Mouse (Mus musculus) ovary, adult 2 months (tissue): ENCODE results near the gene Unc45a. TPM values are rescaled to one million over a fixed set of nuclear protein-coding genes. Genes with fewer than 3 reads are reported as not detected.

Source experiments
- polyA plus RNA-seq: library from polyadenylated mRNA; depleted of rRNA; stranded (reverse); fragments of >200 nt; gene quantifications from 2 replicates; pipeline ENCODE4 v1.2.3, GENCODE M21; 2012; rRNA removed

The Unc45a gene
- polyA plus RNA-seq = 126 and 132 TPM in 2 replicates

DNA sequence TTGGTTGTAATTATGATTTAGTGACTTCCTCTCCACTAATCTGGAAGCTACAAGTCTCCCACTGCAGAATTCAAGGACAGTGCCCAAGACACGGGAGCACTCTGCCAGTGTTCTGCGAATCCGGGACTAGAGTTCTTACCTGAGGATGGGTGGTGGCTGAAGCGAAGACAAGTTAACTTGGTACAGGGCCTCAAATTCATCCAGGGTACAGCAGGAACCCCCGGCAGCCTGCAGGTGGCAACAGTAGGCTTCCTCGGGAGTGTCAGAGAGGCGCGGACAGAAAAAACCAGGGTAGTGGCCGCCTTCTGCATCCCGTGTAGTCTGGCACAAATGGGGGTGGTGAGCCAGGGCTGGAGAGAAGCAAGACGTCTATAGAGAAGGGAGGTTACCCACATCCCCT is at the start of gene Unc45a:
Gene Unc45a, minus strand, starts transcription at position 213 of the 400 bp plus-strand sequence.

DNA sequence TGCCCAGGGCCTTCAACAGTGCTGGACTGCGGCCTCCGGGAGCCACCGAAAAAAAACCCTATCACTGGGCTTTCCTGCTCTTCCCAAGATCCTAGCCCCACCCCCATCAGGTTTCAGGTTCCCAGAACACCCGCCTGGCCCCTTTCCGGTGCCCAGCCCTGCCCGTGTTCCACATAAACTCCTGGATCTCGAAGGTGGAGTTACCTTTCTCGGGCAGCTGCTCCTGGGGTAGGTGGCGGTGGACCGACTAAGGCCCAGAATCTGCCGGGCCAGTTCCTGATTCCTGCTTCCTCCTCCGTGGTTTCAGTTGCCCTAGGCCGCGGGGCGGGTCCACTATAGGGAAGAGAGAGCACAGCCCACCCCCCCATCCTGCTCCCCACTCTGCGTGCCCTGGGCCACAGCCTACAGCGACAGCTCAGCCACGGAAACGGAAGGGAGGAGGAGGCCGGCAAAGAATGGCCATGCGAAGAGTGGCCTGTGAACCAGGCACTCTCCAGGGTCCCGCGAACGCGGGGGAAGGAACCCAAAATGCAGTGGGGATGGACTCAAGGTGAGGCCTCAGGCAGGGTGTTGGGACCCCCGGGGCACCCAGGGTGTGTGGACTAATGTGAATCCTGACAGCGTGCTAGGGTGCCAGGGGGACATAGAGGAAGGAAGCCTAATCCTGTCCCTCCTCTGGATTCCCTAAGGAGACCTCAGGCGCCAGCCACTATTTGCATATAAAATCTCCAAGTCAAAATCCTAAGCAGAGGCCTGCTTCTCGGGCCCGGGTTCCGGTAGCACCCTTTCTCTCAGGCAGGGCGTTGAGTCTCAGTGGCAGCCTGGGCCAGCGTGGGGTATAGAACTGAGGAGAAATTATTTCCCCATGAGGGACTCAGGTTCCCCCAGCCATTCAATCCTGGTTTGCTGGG is 47.1 kb upstream of the Unc45a start, which contains the start of gene Fes:
Gene Fes, minus strand, starts transcription at position 314 of the 911 bp plus-strand sequence.

DNA sequence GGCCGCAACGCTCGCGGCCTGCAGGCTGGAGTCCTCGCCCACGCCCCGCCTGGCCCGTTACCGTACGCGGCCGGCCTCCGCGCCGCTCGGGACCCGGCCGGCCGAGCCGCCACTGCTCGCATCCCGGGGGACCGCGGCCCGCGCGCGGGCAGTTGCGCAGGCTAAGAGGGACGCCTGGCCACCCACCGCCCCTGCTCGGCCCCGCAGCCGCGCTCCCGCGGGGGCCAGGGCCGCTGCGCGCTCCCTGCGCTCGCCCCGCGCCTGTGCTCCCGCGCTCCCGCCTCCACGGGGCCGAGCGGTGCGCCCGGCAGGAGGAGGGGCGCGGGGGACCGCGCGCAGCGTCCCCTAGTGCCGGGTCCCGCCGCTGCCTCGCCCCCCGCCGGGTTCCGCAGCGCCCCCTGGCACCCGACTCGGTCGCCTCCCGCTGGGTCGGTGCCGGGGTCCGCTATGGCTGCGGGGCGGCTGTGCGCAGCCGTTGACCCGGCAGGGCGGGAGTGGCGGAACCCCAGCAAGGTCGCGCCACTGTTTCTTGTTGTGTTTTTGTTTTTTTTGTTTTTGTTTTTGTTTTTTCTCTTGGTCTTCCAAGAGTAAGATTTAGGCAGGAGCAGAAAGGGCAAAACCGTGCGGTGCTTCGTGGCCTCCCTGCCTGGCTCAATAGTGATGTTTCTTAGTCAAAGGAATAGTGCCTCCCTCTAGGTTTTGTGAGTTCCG is 30.4 kb upstream of the Unc45a start, which contains the start of gene Man2a2:
Gene Man2a2, minus strand, starts transcription at position 335 of the 711 bp plus-strand sequence.

DNA sequence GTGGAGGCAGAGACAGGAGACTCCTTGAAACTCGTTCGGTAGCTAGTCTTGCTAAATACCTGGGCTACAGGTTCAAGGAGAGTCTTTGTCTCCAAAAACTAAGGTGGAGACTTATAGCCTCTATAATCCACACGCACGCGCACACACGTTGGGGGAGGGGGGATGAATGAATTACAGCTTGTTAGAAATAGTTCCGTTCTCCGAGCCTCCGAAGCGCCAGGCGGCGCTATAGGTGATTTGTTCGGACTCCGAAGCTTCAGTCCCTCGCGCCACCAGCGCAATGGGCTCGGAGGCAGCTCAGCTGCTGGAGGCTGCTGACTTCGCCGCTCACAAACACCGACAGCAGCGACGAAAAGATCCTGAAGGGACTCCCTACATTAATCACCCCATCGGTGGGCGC is 2.1 kb upstream of the Unc45a start, which contains the start of gene Hddc3:
Gene Hddc3, plus strand, starts transcription at position 247 of the 400 bp plus-strand sequence.

DNA sequence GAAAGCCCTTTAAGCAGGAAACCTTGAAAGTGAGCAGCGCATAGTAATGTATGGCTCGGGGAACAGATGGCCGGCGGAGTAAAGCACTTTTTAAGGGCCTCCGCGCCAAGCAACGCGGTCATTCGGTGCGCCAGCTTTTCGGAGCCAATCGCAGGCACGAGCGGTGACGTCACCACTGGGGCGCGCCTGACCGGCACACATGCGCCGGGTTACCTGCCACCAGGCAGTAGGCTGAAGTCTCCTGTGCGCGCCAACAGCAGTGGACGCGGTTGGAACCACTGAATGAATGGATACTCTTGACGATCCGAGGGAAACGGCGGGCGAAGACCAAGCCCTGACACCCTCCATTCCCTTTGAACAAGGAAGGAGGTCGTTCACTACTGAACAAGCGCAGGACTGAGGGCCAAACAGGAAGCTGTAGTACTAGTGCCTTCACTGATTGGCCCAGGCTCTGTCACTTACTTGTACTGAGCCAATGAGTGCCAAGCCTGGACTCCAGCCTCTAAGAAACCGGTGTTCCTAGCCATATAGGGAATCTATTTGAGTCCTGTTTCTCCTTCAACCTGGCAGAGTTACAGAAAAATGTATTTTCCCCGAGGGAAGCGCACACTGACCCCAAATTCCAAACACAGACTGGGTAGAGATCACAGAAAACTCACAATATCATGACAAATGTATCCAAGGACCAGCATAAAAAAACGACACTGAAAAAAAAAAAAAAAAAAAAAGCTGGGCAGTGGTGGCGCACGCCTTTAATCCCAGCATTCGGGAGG is 16.6 kb downstream of the Unc45a start, which contains the start of gene Rccd1:
Gene Rccd1, minus strand, starts transcription at position 412 of the 773 bp plus-strand sequence.

DNA sequence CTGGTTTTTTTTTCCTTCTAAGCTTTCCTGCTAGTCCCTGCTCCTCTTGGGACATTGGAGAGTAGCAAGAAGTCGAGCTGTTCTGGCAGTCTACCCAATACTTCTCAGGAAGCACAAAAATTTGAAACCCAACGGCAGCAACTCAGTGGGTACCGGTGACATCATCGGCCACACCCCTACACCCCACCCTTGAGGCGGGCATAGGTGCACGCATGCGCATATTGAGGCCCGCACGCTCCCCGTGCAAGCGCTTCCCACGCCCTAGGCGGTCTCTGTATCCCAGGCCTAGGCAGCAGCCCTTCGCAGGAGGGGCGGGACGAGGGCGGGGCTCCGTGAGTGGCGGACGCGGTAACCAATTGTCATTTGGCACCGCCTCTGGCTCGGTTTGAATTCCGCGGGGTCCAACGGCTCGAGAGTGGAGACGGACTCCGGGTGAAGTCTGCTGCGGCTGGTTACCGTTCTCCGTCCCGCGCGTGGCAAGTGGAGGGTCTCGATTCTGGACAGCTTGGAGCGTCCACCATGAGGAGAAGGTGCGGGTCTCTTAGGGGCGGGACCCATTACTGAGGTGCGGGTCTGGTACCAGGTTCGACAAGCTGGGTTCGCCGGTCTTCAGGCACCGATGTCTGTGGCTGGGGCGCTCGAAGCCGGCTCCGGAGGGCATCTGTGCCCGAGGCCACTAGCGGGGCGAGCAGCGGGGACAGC is 46.6 kb downstream of the Unc45a start, which contains the start of gene Prc1:
Gene Prc1, plus strand, starts transcription at position 389 of the 702 bp plus-strand sequence.

Other genes with a start within 250 kb of the Unc45a start
- 201 and 250 TPM in 2 replicates for gene Idh2, start 225.6 kb downstream of the Unc45a start, polyA plus RNA-seq
- gene Sema4b, start 154.2 kb downstream of the Unc45a start, polyA plus RNA-seq = 60.8 and 62.2 TPM in 2 replicates
- gene Cib1, start 108.2 kb downstream of the Unc45a start, polyA plus RNA-seq = 93.4 and 103 TPM in 2 replicates
- 2.4 and 2.7 TPM in 2 replicates for gene Gdpgp1, start 108.1 kb downstream of the Unc45a start, polyA plus RNA-seq
- 1.2 and 1.3 TPM in 2 replicates for gene Ttll13, start 94.6 kb downstream of the Unc45a start, polyA plus RNA-seq
- gene Ngrn, start 79.8 kb downstream of the Unc45a start, polyA plus RNA-seq = 25.8 and 29.8 TPM in 2 replicates
- gene Vps33b, start 71.4 kb downstream of the Unc45a start, polyA plus RNA-seq = 8.8 and 13.5 TPM in 2 replicates
- 18.5 and 34.2 TPM in 2 replicates for gene Prc1, start 46.6 kb downstream of the Unc45a start, polyA plus RNA-seq
- 15.9 and 19.6 TPM in 2 replicates for gene Rccd1, start 16.6 kb downstream of the Unc45a start, polyA plus RNA-seq
- gene Hddc3, start 2.1 kb upstream of the Unc45a start, polyA plus RNA-seq = 34.4 and 38.4 TPM in 2 replicates
- gene Man2a2, start 30.4 kb upstream of the Unc45a start, polyA plus RNA-seq = 155 and 175 TPM in 2 replicates
- 20.7 and 30.8 TPM in 2 replicates for gene Fes, start 46.9 kb upstream of the Unc45a start, polyA plus RNA-seq
- gene Furin, start 64.4 kb upstream of the Unc45a start, polyA plus RNA-seq = 154 and 156 TPM in 2 replicates
- gene Blm, start 194.1 kb upstream of the Unc45a start, polyA plus RNA-seq = 0.57 and 1.7 TPM in 2 replicates